Mouse (Mus musculus): ENCODE data around the gene Gkn2.

GRCm38 (mm10) chr6:87394783-87395182 lies 21.6 kb downstream of the Gkn2 start:
- TF ChIP-seq GATA1 (IDR thresholded peaks at IDR 0.05; ENCODE audit: borderline replicate concordance, low read length) (no peak), CTCF (IDR thresholded peaks at IDR 0.05; ENCODE audit: low read depth, low read length) (no peak), GATA2 (IDR thresholded peaks at IDR 0.05; ENCODE audit: borderline replicate concordance, low read depth, low read length) (no peak), TAL1 (conservative IDR thresholded peaks at IDR 0.05; ENCODE audit: low read depth, low read length) (no peak)
